Mouse (Mus musculus): ENCODE measurements around the gene Rabac1.
A peak's percentile ranks its signal among the peaks of the same experiment; 100 is the strongest.

The Rabac1 gene

GRCm38 (mm10) chr7:24971972-24972893 lies at the start of gene Rabac1:
TSS of gene Rabac1 (minus strand) at chr7:24972754.
- DNase-seq (ENCODE audit: low spot score) = peak; percentile 77

- no peak for DNase-seq (ENCODE audit: low spot score)
Observed at GRCm38 (mm10) chr7:25011592-25011991, 39.0 kb upstream of the Rabac1 start.

GRCm38 (mm10) chr7:25010090-25010913 lies 37.7 kb upstream of the Rabac1 start:
- DNase-seq (ENCODE audit: low spot score) = peak; percentile 20

- no peak for DNase-seq (ENCODE audit: low spot score)
Observed at GRCm38 (mm10) chr7:25009099-25009700, 36.6 kb upstream of the Rabac1 start.

GRCm38 (mm10) chr7:25008635-25009034 lies 36.1 kb upstream of the Rabac1 start:
- peak; percentile 47 for DNase-seq (ENCODE audit: low spot score)

GRCm38 (mm10) chr7:25007609-25008374 lies 35.2 kb upstream of the Rabac1 start:
- no peak for DNase-seq (ENCODE audit: low spot score)

- no peak for DNase-seq (ENCODE audit: low spot score)
Observed at GRCm38 (mm10) chr7:25006586-25007364, 34.2 kb upstream of the Rabac1 start.

GRCm38 (mm10) chr7:25006171-25006570 lies 33.6 kb upstream of the Rabac1 start:
- DNase-seq (ENCODE audit: low spot score) = no peak

GRCm38 (mm10) chr7:25005421-25006065 lies 33.0 kb upstream of the Rabac1 start, which contains the start of gene Atp1a3:
TSS of gene Atp1a3 (minus strand) at chr7:25005958.
- DNase-seq (ENCODE audit: low spot score) = no peak

- DNase-seq (ENCODE audit: low spot score) = no peak
Observed at GRCm38 (mm10) chr7:25004806-25005205, 32.3 kb upstream of the Rabac1 start.

- no peak for DNase-seq (ENCODE audit: low spot score)
Observed at GRCm38 (mm10) chr7:25003820-25004388, 31.4 kb upstream of the Rabac1 start.

GRCm38 (mm10) chr7:25003291-25003690 lies 30.7 kb upstream of the Rabac1 start:
- DNase-seq (ENCODE audit: low spot score) = no peak

GRCm38 (mm10) chr7:25000711-25001110 lies 28.2 kb upstream of the Rabac1 start:
- DNase-seq (ENCODE audit: low spot score) = no peak

GRCm38 (mm10) chr7:25000211-25000610 lies 27.7 kb upstream of the Rabac1 start:
- DNase-seq (ENCODE audit: low spot score) = no peak

- no peak for DNase-seq (ENCODE audit: low spot score)
Observed at GRCm38 (mm10) chr7:24993081-24993480, 20.5 kb upstream of the Rabac1 start.

- DNase-seq (ENCODE audit: low spot score) = no peak
Observed at GRCm38 (mm10) chr7:24990478-24990877, 17.9 kb upstream of the Rabac1 start.

GRCm38 (mm10) chr7:24987941-24988340 lies 15.4 kb upstream of the Rabac1 start:
- no peak for DNase-seq (ENCODE audit: low spot score)

- no peak for DNase-seq (ENCODE audit: low spot score)
Observed at GRCm38 (mm10) chr7:24985799-24986198, 13.2 kb upstream of the Rabac1 start.

GRCm38 (mm10) chr7:24984307-24984706 lies 11.8 kb upstream of the Rabac1 start:
- DNase-seq (ENCODE audit: low spot score) = no peak

- no peak for DNase-seq (ENCODE audit: low spot score)
Observed at GRCm38 (mm10) chr7:24983396-24983795, 10.8 kb upstream of the Rabac1 start.

All from ovary, postnatal 14 days (tissue).